Mouse (Mus musculus) embryonic fibroblast, embryonic 13.5 days (primary cell): Measurements from ENCODE around the gene Ppp1r14b.

Experiments
- CTCF ChIP-seq: IDR thresholded peaks from 2 replicates; pipeline ENCODE4 v1.5.1; 2011; ENCODE audit warnings: mild to moderate bottlenecking, control low read depth, low read length, moderate library complexity, borderline replicate concordance; ENCODE audit not compliant: insufficient read depth
- POLR2A ChIP-seq: IDR thresholded peaks from 2 replicates; pipeline ENCODE4 v1.6.1; 2011; ENCODE audit warnings: low read depth, mild to moderate bottlenecking, control low read depth, low read length, moderate library complexity

DNA sequence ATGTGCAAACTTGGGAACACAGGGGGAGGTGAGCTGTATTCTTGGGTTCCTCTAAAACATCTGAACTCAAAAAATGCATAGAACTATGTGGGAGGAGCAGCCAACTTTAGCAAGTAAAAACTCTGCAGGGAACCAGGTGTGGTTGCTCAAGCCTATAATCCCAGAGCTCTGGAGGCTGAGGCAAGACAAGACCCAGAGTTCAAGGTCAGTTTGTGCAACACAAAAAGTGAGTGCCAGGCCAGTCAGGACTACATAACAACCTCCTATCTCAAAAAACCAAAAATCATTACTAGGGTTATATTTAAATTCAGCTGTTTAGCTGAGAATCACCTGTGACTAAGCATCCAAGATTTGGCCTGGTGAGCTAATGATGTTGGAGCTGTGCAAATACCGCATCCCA lies 42.8 kb upstream of the Ppp1r14b start:
- no peak for TF ChIP-seq POLR2A
- no peak for TF ChIP-seq CTCF
